Mouse (Mus musculus) heart, embryonic 13.5 days (tissue): ENCODE results near the gene Rbm20. TPM values are rescaled to one million over a fixed set of nuclear protein-coding genes. Genes with fewer than 3 reads are reported as not detected.

Source experiments
- ATAC-seq: fragments of 200-750 bp; cut with Nextera tagmentation; 2 replicates; pipeline ENCODE4 v1.8.0; 2017; ENCODE audit warnings: moderate TSS enrichment; ENCODE audit not compliant: insufficient number of reproducible peaks, low FRiP score, low TSS enrichment; ENCODE audit errors: extremely low read depth
- H3K27ac ChIP-seq: fragments of 300-500 bp; sonication (generic); replicated peaks from 2 replicates; pipeline ENCODE4 v1.5.1; 2015; ENCODE audit warnings: moderate library complexity, mild to moderate bottlenecking, inconsistent platforms
- H3K27me3 ChIP-seq: fragments of 300-500 bp; sonication (generic); replicated peaks from 2 replicates; pipeline ENCODE4 v1.6.1; 2015; ENCODE audit warnings: mild to moderate bottlenecking, inconsistent platforms
- H3K36me3 ChIP-seq: fragments of 300-500 bp; sonication (generic); 2 replicates; pipeline ENCODE4 v1.6.1; 2015; ENCODE audit warnings: mild to moderate bottlenecking, inconsistent platforms
- H3K4me1 ChIP-seq: fragments of 300-500 bp; sonication (generic); 2 replicates; pipeline ENCODE4 v1.6.1; 2015; ENCODE audit warnings: inconsistent platforms
- H3K4me2 ChIP-seq: fragments of 300-500 bp; sonication (generic); 2 replicates; pipeline ENCODE4 v1.6.1; 2015; ENCODE audit warnings: inconsistent platforms, mild to moderate bottlenecking, moderate library complexity
- H3K4me3 ChIP-seq: fragments of 300-500 bp; sonication (generic); 2 replicates; pipeline ENCODE4 v1.5.1; 2015; ENCODE audit warnings: moderate library complexity, mild to moderate bottlenecking, inconsistent platforms
- H3K9ac ChIP-seq: fragments of 300-500 bp; sonication (generic); 2 replicates; pipeline ENCODE4 v1.6.1; 2015; ENCODE audit warnings: inconsistent platforms, mild to moderate bottlenecking, moderate library complexity
- H3K9me3 ChIP-seq: fragments of 300-500 bp; sonication (generic); 2 replicates; pipeline ENCODE4 v1.6.1; 2016; ENCODE audit warnings: inconsistent platforms
- WGBS: fragments of 180-500 bp; shearing (Covaris S2); methylation state at CpG from one replicate; pipeline ENCODE4 v1.1.7; 2015; ENCODE audit warnings: mixed read lengths; 5-methylcytosine and 5-hydroxymethylcytosine counted together
- polyA plus RNA-seq: library from polyadenylated mRNA; unstranded; fragments of >200 nt; fragmentation: Nextera tagmentation; extraction: Ambion mirVana; gene quantifications from 2 replicates; pipeline ENCODE4 v1.2.1, GENCODE M21; 2015

Gene Rbm20
- polyA plus RNA-seq, 1 experiment from 2014 or later: 33.1 TPM

DNA sequence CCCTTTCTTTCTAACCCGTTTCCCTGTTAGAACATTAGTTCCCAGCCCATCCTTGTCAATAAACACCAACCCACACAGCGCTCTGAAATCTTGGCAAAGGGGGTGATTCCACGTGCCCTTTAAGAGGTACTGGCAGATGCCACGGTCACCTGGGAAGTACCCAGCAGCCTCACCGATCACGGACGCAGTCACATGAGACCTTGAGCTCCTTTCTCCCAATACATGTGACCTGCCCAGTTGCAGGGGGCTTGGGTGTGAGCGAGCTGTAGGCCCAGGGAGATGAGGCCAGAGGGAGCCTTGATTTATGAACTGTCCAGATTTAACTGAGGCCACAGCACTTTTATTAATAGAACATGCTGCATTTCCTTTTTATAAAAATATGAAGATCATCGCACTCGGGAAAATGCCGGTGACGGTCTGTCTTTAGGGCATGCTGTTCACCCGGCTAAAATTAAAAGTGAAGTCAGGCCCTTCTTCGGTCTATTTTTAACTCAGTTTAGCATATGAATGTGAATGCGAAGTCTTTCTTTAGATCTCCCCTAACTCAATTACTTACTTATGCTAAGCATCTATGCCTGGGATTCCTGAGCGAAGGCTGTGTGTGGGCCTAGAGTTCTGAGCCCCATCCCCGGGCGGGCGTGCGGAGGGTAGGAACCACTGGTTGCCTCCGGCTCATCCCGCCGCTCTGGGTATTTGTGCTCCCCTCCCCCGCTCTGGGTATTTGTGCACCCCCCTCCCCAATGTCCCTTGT is 20.4 kb downstream of the Rbm20 start:
- Histone ChIP-seq H3K9ac (peak overlapping the region; percentile 78), H3K27ac (peak overlapping the region; percentile 91), H3K4me3 (peak overlapping the region; percentile 31), H3K36me3 (no peaks in the 10 kb centered on the region), H3K9me3 (no peaks in the 10 kb centered on the region), H3K4me1 (peaks cover 72% of the 10 kb centered on the region), H3K27me3 (no peaks in the 10 kb centered on the region), H3K4me2 (peak overlapping the region; percentile 65)
- 31% methylated on average over 24 of the region's 24 CpGs for WGBS
- ATAC-seq: peak; percentile 51; the same call in 1 of the 2 replicates

DNA sequence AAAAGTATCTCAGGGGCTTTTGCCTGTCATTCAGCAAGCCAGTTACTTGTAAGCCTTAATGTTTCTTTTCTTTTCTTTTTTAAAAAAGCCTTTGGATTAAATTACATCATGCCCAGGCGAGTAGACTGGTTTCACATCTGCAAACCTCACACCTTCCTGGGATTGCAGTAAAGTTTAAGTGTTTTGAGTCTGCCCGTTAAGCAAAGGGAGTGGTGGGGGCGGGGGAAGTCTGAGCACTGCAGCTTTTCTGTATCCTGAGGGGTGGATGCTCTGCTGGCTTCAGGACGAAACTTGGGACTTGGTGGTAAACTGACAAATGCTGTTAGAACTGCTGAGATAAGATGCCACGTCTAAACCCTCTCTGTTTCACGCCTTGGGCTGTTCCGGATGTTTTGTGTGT is 22.6 kb downstream of the Rbm20 start:
- H3K4me3 ChIP-seq: no peak overlapping the region
- no peaks in the 10 kb centered on the region for H3K36me3 ChIP-seq
- H3K4me1 ChIP-seq: peaks cover 79% of the 10 kb centered on the region
- 0 out of 2 replicates have a peak overlapping the region, but pooled peaks have one; percentile 3 for H3K4me2 ChIP-seq
- H3K27me3 ChIP-seq: no peaks in the 10 kb centered on the region
- peak overlapping the region; percentile 91 for H3K27ac ChIP-seq
- WGBS: 17% methylated on average over 7 of the region's 7 CpGs
- peak overlapping the region; percentile 15 for H3K9ac ChIP-seq
- no peaks in the 10 kb centered on the region for H3K9me3 ChIP-seq
- no peak for ATAC-seq

DNA sequence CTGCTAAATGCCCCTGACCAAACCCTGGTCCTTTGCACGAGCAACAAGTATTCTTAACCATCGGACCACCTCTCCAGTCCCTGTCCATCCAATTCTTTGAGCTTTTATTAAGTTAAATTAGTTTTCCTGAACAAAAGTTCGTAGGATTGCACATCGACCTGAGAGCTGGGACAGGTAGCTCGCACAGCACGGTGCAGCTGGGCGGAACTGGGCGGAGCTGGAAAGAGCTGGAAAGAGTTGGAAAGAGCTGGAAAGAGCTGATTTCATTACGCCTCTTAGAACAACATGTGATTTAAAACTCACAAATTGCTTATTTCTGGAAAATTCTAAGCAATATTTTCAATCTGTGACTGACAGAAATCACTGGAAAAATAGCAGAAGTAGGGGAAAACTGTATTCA is 24.3 kb downstream of the Rbm20 start:
- H3K4me1 ChIP-seq: peaks cover 75% of the 10 kb centered on the region
- 81% methylated on average over 9 of the region's 9 CpGs for WGBS

DNA sequence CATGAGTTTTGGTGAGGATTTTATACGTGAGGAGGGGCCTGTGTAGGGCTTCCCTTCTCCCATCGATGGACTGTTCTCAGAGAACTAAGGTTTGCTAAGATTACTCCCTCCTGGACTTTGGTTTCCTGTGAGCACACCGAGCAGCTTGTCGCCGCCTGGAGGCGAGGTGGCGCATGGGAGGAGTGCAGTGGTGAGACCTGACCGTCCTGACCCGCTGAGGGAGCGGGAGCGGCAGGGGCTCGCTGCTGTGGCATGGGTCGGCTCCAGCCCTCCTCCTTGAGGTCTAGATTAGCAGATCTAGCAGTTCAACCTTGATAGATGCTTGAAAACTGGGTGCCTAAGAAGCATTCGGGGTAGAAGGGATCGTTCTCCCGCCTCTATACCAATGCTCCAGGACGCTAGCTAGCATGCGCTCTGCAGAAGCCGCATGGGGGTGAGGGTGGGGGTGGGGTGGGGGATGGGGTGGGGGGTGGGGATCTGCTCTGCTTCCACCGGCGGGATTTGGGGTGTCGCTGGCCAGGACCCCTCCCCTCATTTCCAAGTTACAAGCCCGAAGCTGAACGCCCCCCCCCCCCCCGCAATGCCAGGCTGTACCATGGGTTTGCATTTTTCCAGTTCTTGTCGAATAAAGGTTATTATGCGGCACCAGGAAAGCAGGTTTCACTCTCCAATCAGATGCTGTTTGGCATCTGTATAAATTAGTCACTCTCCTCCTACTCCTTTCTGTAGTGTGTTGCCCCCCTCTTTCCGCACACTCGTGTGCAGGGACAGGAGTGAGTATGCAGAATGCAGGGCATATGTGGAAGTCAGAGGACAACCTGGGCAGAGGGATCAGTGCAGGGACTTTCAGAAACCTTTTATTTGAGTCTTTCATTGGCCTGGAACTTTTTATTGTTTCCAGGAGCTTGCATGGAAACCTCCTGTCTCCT is 28.1 kb downstream of the Rbm20 start:
- peak overlapping the region; percentile 46 for H3K4me3 ChIP-seq
- no peaks in the 10 kb centered on the region for H3K27me3 ChIP-seq
- ATAC-seq: peak; percentile 55; the same call in 1 of the 2 replicates
- H3K4me1 ChIP-seq: peaks cover 69% of the 10 kb centered on the region
- no peaks in the 10 kb centered on the region for H3K9me3 ChIP-seq
- peak overlapping the region; percentile 76 for H3K4me2 ChIP-seq
- H3K36me3 ChIP-seq: no peaks in the 10 kb centered on the region
- 11% methylated on average over 28 of the region's 29 CpGs for WGBS
- peak overlapping the region; percentile 59 for H3K27ac ChIP-seq
- H3K9ac ChIP-seq: peak overlapping the region; percentile 79

More for the DNA sequence above, 24.3 kb downstream of the Rbm20 start:
- H3K9ac ChIP-seq: 0 out of 2 replicates have a peak overlapping the region, but pooled peaks have one; percentile 48
- H3K27ac ChIP-seq: no peak overlapping the region
- no peaks in the 10 kb centered on the region for H3K27me3 ChIP-seq
- H3K4me2 ChIP-seq: no peak overlapping the region
- no peaks in the 10 kb centered on the region for H3K9me3 ChIP-seq
- no peak overlapping the region for H3K4me3 ChIP-seq
- H3K36me3 ChIP-seq: no peaks in the 10 kb centered on the region
- ATAC-seq: no peak

DNA sequence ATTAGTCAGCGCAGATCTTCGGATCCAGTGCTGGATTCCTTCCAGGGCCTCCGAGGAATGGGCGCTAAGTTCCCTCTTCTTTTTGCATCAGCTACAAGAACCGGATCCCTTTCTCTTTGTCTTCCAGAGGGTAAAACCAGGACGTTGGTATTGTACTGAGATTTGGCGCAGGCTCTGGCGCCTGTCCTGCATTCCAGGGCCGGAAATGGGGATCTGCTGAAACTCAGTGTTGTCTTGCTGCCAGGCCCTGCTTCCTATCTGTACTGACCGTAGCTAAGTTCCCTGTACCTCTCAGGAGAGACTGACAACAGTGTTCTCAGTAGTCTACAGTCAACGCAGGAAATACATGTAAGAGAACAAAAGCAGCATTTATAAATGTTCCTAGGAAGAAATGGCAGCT is 31.3 kb downstream of the Rbm20 start:
- peak overlapping the region; percentile 17 for H3K9ac ChIP-seq
- peaks cover 84% of the 10 kb centered on the region for H3K4me1 ChIP-seq
- no peaks in the 10 kb centered on the region for H3K27me3 ChIP-seq
- H3K4me3 ChIP-seq: no peak overlapping the region
- peak overlapping the region; percentile 42 for H3K4me2 ChIP-seq
- peak overlapping the region; percentile 96 for H3K27ac ChIP-seq
- no peaks in the 10 kb centered on the region for H3K9me3 ChIP-seq
- WGBS: 26% methylated on average over 11 of the region's 11 CpGs
- ATAC-seq: no peak
- no peaks in the 10 kb centered on the region for H3K36me3 ChIP-seq

DNA sequence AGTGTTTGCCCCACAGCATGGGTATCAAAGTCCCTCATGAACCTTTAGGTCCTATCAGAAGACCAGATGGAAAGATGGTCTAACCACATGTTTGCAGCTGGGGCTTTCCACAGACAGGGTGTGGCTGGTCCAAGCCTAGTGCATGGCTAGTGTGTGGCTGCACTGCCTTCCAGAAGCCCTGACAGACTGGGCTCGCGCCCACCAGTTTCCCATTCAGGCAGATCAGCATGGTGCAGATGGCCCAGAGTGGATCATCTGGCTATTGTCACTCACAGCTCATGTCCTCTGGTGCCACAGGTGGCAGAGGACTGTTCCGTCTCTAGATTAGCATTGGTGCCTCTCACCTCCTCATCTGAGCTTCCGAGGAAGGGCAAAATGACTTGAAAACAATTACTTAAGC is 33.8 kb downstream of the Rbm20 start:
- WGBS: 16% methylated on average over 4 of the region's 4 CpGs
- Histone ChIP-seq H3K4me3 (no peak overlapping the region), H3K36me3 (peaks cover 5% of the 10 kb centered on the region; the same call in 1 of the 2 replicates), H3K9me3 (no peaks in the 10 kb centered on the region), H3K4me1 (peaks cover 81% of the 10 kb centered on the region), H3K27me3 (no peaks in the 10 kb centered on the region), H3K4me2 (peak overlapping the region; percentile 39), H3K27ac (peak overlapping the region; percentile 96), H3K9ac (peak overlapping the region; percentile 69)
- no peak; the same call in 1 of the 2 replicates for ATAC-seq

DNA sequence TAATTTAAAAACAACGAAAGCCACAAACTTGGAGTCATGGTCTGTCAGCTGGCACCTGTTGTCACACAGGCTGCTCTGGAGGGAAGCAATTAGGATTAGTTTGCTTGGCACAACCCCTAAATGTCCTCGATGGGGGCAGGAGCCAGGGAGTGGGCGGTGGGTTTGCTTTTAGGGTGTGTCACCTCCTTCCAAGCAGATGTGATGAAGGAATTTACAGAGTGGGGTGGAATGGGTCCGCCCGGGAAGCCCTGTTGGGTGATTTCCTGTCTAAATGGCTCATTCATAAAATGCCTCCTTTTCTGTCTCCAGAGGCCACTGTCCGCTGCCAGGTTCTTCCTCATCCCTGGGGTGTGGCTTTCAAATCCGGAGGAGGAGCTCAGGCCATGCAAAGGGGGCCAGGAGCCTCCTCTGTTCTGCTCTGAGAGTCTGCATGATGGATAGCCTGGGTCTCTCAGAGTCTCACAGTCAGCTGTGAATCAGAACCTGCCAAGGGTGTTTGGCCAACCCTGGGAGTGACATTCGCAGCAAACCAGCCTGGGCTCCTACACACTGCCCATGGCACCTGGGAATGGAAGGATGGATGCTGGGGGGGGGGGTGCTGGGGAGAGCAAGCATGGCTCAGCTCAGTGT is 34.3 kb downstream of the Rbm20 start:
- 19% methylated on average over 8 of the region's 8 CpGs for WGBS
- H3K4me3 ChIP-seq: no peak overlapping the region
- H3K4me2 ChIP-seq: peak overlapping the region; percentile 39
- peaks cover 85% of the 10 kb centered on the region for H3K4me1 ChIP-seq
- H3K27me3 ChIP-seq: no peaks in the 10 kb centered on the region
- H3K36me3 ChIP-seq: peaks cover 5% of the 10 kb centered on the region; the same call in 1 of the 2 replicates
- no peak for ATAC-seq
- H3K9me3 ChIP-seq: no peaks in the 10 kb centered on the region
- peak overlapping the region; percentile 69 for H3K9ac ChIP-seq
- H3K27ac ChIP-seq: peak overlapping the region; percentile 96

DNA sequence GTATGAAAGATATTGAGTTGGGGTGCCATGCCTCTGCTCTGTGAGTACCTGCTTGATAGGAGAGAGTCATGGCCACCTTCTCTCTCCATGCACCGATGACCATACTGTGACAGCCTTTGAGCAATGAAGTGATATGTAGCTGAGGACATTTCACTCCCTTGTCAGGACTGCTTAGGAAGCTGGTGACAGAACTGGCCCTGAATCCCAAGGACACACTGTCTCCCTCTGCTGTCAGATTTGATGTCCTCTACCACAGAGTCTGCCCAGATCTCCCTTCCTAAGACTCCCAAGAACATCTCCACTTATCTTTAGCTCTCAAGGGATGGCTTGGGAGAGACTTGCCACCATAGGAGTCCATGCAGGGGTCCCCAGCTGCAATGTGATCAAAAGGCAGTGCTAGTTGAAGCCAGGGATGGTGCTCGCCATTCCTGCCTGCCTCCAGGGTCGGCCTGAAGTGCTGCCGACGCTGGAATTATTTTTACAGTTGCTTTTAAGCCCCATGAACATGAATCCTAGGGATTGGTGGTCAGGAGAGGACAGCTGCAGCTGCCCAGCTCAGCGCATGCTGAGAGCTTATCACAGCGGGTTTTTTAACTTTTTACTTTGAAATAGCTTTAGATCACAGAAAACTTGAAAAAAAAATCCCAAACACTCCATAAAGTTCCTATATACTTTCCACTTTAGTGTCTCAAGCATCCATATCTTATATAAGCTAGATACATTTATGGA is 35.4 kb downstream of the Rbm20 start:
- 26% methylated on average over 7 of the region's 7 CpGs for WGBS
- no peaks in the 10 kb centered on the region for H3K9me3 ChIP-seq
- H3K4me1 ChIP-seq: peaks cover 86% of the 10 kb centered on the region
- H3K9ac ChIP-seq: peak overlapping the region; percentile 69
- H3K4me3 ChIP-seq: no peak overlapping the region
- no peak for ATAC-seq
- no peaks in the 10 kb centered on the region for H3K27me3 ChIP-seq
- H3K4me2 ChIP-seq: no peak overlapping the region; the same call in 1 of the 2 replicates
- H3K27ac ChIP-seq: peak overlapping the region; percentile 96
- peaks cover 5% of the 10 kb centered on the region; the same call in 1 of the 2 replicates for H3K36me3 ChIP-seq

DNA sequence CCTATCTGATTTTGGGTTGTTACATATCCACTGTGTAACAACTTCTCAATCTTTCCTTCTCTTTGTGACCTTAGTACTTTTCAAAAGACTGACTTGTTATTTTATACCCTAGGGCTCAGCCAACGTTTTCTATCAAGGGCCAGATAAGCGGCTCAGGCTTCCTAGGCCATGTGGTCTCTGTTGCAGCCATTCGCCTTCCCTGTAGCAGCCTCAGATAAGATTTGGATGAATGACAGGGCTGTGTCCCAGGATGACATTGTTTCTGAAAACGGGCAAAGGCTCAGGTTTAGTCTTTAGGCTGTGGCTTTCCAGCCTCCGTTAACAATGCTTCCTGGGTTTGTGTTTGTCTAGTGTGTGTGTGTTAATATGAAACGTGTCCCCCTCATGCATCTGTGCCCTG is 36.3 kb downstream of the Rbm20 start:
- H3K9me3 ChIP-seq: no peaks in the 10 kb centered on the region
- H3K4me3 ChIP-seq: no peak overlapping the region
- H3K4me1 ChIP-seq: peaks cover 87% of the 10 kb centered on the region
- H3K36me3 ChIP-seq: peaks cover 5% of the 10 kb centered on the region; the same call in 1 of the 2 replicates
- H3K27me3 ChIP-seq: no peaks in the 10 kb centered on the region
- 14% methylated on average over 6 of the region's 6 CpGs for WGBS
- H3K4me2 ChIP-seq: peak overlapping the region; percentile 13; the same call in 1 of the 2 replicates
- no peak overlapping the region for H3K9ac ChIP-seq
- ATAC-seq: no peak
- H3K27ac ChIP-seq: peak overlapping the region; percentile 96

DNA sequence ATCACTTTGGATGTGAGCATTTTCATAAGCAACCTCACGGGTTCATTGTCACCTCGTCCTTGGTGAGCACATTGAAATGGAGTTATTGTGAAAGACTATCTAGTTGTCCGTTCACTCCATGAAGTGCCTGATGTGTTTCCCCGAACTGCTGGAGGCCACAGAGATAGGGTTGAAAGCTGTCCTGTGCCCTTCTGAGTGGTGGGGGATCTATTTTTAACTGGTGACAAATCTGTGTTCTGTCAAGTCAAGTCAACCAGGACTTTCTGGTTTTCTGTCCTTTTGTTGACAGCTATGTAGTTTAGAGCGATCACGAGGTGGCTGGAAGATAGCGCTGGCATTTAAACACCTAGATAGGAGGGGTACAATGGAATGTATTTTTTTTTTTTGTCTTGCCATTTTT is 39.4 kb downstream of the Rbm20 start:
- H3K9ac ChIP-seq: peak overlapping the region; percentile 56; the same call in 1 of the 2 replicates
- 0 out of 2 replicates have a peak overlapping the region, but pooled peaks have one; percentile 11 for H3K4me3 ChIP-seq
- peaks cover 12% of the 10 kb centered on the region for H3K36me3 ChIP-seq
- ATAC-seq: peak; percentile 64; the same call in 1 of the 2 replicates
- WGBS: 23% methylated on average over 7 of the region's 7 CpGs
- H3K27ac ChIP-seq: peak overlapping the region; percentile 96
- peak overlapping the region; percentile 52 for H3K4me2 ChIP-seq
- H3K4me1 ChIP-seq: peaks cover 84% of the 10 kb centered on the region
- H3K9me3 ChIP-seq: peaks cover 4% of the 10 kb centered on the region; the same call in 1 of the 2 replicates
- no peaks in the 10 kb centered on the region for H3K27me3 ChIP-seq
